Mouse (Mus musculus) G1E (cell line): Measurements from ENCODE around the gene Dcp1a. TPM values are rescaled to one million over a fixed set of nuclear protein-coding genes. Genes with fewer than 3 reads are reported as not detected.

ENCODE experiments used
- ATAC-seq: 2 replicates; pipeline ENCODE4 v1.8.0; 2016; ENCODE audit warnings: mild to moderate bottlenecking; ENCODE audit not compliant: insufficient number of reproducible peaks, poor library complexity, low FRiP score, severe bottlenecking; ENCODE audit errors: extremely low read depth
- DNase-seq: peaks from one replicate; pipeline ENCODE4 v3.0.0; 2012; ENCODE audit warnings: low spot score
- H3K27me3 ChIP-seq: 2 replicates; pipeline ENCODE4 v1.6.1; 2012; ENCODE audit warnings: mild to moderate bottlenecking, low read length, inconsistent platforms; ENCODE audit not compliant: insufficient read depth
- H3K36me3 ChIP-seq: replicated peaks from 2 replicates; pipeline ENCODE3; 2012; ENCODE audit warnings: mild to moderate bottlenecking, inconsistent platforms
- H3K4me1 ChIP-seq: 2 replicates; pipeline ENCODE4 v1.6.1; 2012; ENCODE audit warnings: low read depth, low read length, inconsistent platforms, mixed read lengths; ENCODE audit not compliant: insufficient read depth
- H3K4me3 ChIP-seq: 2 replicates; pipeline ENCODE4 v1.5.1; 2012; ENCODE audit warnings: low read depth, mild to moderate bottlenecking, inconsistent platforms, low read length, moderate library complexity, mixed read lengths
- H3K9me3 ChIP-seq: replicated peaks from 2 replicates; pipeline ENCODE4 v1.6.1; 2012; ENCODE audit warnings: inconsistent platforms
- CTCF ChIP-seq: IDR thresholded peaks from 2 replicates; pipeline ENCODE4 v1.5.1; 2012; ENCODE audit warnings: low read depth, low read length, inconsistent platforms, mixed read lengths
- GATA1 ChIP-seq: IDR thresholded peaks from 2 replicates; pipeline ENCODE4 v1.6.1; 2012; ENCODE audit warnings: borderline replicate concordance, low read length, inconsistent platforms, mixed read lengths
- GATA2 ChIP-seq: IDR thresholded peaks from 2 replicates; pipeline ENCODE4 v1.6.1; 2012; ENCODE audit warnings: low read depth, low read length, inconsistent platforms, borderline replicate concordance
- POLR2AphosphoS5 ChIP-seq: IDR thresholded peaks from 2 replicates; pipeline ENCODE4 v1.6.1; 2012; ENCODE audit warnings: low read depth, low read length, inconsistent platforms; ENCODE audit not compliant: insufficient replicate concordance
- TAL1 ChIP-seq: conservative IDR thresholded peaks from 2 replicates; pipeline ENCODE4 v1.6.1; 2012; ENCODE audit warnings: low read depth, low read length, inconsistent platforms, mixed read lengths
- polyA plus RNA-seq: library from polyadenylated mRNA; stranded (reverse); fragments of >175 nt; gene quantifications from 2 replicates; pipeline ENCODE4 v1.2.3, GENCODE M21; 2012
- total RNA-seq, 2 experiments: library from RNA; stranded (forward) in 1 of 2; stranded (reverse) in 1 of 2; fragments of 200-1000 nt in 1 of 2; fragments of >200 nt in 1 of 2; fragmentation: Nextera tagmentation in 1 of 2; gene quantifications; 2 replicates each; pipeline ENCODE4 v1.2.3; 2014 to 2017

Gene Dcp1a
- total and polyA plus RNA-seq, 3 experiments: 30.5 to 73.2 (median 43.2) TPM

GRCm38 (mm10) chr14:30528961-30529360 lies 49.6 kb downstream of the Dcp1a start:
- Histone ChIP-seq H3K27me3 (no peaks in the 10 kb centered on the region), H3K36me3 (peaks cover 52% of the 10 kb centered on the region), H3K9me3 (no peaks in the 10 kb centered on the region), H3K4me1 (no peaks in the 10 kb centered on the region), H3K4me3 (no peak overlapping the region)
- DNase-seq: no peak
- no peak for ATAC-seq
- TF ChIP-seq GATA2: no peak
- no peak for TF ChIP-seq POLR2AphosphoS5
- TF ChIP-seq TAL1: no peak
- no peak for TF ChIP-seq CTCF
- TF ChIP-seq GATA1: no peak

GRCm38 (mm10) chr14:30529454-30529853 lies 50.1 kb downstream of the Dcp1a start:
- Histone ChIP-seq H3K4me1 (no peaks in the 10 kb centered on the region), H3K36me3 (peaks cover 48% of the 10 kb centered on the region)
- no peak for ATAC-seq

GRCm38 (mm10) chr14:30530726-30531269 lies 51.5 kb downstream of the Dcp1a start:
- ATAC-seq (no peak), DNase-seq (no peak)
- H3K9me3 ChIP-seq: no peaks in the 10 kb centered on the region
- no peaks in the 10 kb centered on the region for H3K27me3 ChIP-seq
- H3K36me3 ChIP-seq: peaks cover 35% of the 10 kb centered on the region
- TF ChIP-seq CTCF (no peak), TAL1 (no peak), GATA1 (no peak), POLR2AphosphoS5 (no peak), GATA2 (no peak)
- H3K4me1 ChIP-seq: no peaks in the 10 kb centered on the region
- H3K4me3 ChIP-seq: no peak overlapping the region

More at GRCm38 (mm10) chr14:30529454-30529853, 50.1 kb downstream of the Dcp1a start:
- TF ChIP-seq GATA2 (no peak), CTCF (no peak), POLR2AphosphoS5 (no peak), GATA1 (no peak), TAL1 (no peak)
- Histone ChIP-seq H3K9me3 (no peaks in the 10 kb centered on the region), H3K27me3 (no peaks in the 10 kb centered on the region), H3K4me3 (no peak overlapping the region)
- DNase-seq: no peak

GRCm38 (mm10) chr14:30531431-30531830 lies 52.1 kb downstream of the Dcp1a start:
- no peak for ATAC-seq
- TF ChIP-seq CTCF (no peak), POLR2AphosphoS5 (no peak), GATA2 (no peak), TAL1 (no peak), GATA1 (no peak)
- Histone ChIP-seq H3K9me3 (no peaks in the 10 kb centered on the region), H3K36me3 (peaks cover 28% of the 10 kb centered on the region), H3K4me1 (no peaks in the 10 kb centered on the region), H3K27me3 (0 out of 2 replicates have a peak, but pooled peaks cover 4% of the 10 kb centered on the region), H3K4me3 (no peak overlapping the region)
- DNase-seq: no peak

- ATAC-seq: no peak
- TF ChIP-seq POLR2AphosphoS5 (no peak), TAL1 (no peak), GATA2 (no peak), GATA1 (no peak), CTCF (no peak)
- Histone ChIP-seq H3K36me3 (peaks cover 25% of the 10 kb centered on the region), H3K27me3 (0 out of 2 replicates have a peak, but pooled peaks cover 5% of the 10 kb centered on the region), H3K9me3 (no peaks in the 10 kb centered on the region), H3K4me1 (no peaks in the 10 kb centered on the region), H3K4me3 (no peak overlapping the region)
- no peak for DNase-seq
These were observed 52.6 kb downstream of the Dcp1a start for GRCm38 (mm10) chr14:30531896-30532295.

- no peaks in the 10 kb centered on the region for H3K9me3 ChIP-seq
- DNase-seq: no peak
These were observed 54.6 kb downstream of the Dcp1a start for GRCm38 (mm10) chr14:30533780-30534450.

More at GRCm38 (mm10) chr14:30533780-30534450, 54.6 kb downstream of the Dcp1a start:
- H3K36me3 ChIP-seq: peaks cover 9% of the 10 kb centered on the region
- H3K4me1 ChIP-seq: no peaks in the 10 kb centered on the region
- H3K27me3 ChIP-seq: peaks cover 8% of the 10 kb centered on the region; the same call in 1 of the 2 replicates
- no peak for TF ChIP-seq POLR2AphosphoS5
- no peak for TF ChIP-seq TAL1
- TF ChIP-seq GATA1: no peak
- TF ChIP-seq CTCF: no peak
- TF ChIP-seq GATA2: no peak
- H3K4me3 ChIP-seq: no peak overlapping the region
- no peak for ATAC-seq
